Mouse (Mus musculus): ENCODE measurements around the gene Plvap. TPM values are rescaled to one million over a fixed set of nuclear protein-coding genes. Genes with fewer than 3 reads are reported as not detected.

Gene Plvap
- 56.9 and 66.3 TPM in 2 replicates for polyA plus RNA-seq (2015; fragmentation: Nextera tagmentation; extraction: Ambion mirVana)

DNA sequence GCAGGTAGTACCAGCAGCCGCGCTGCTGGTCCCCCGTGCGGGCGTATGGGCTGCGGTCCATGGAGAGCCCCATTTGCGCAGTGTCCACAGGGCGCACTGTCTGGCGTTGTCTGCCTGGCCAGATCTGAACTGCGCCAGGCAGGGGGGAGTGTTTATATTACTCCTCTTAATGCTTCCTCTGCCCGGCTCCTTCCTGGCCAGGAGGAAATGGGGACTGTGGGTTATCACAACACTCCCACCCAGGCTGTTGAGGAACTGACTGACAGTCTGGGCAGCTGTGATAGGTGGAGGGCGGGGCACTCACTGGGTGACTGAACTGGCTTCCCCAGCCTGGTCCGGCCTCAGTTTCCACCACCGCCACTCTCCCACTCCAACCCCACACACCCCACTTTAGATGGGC lies at the start of gene Plvap:
Plvap (minus strand) TSS at position 109 of the 400 bp plus-strand sequence.
- Histone ChIP-seq H3K27me3 (peaks cover 49% of the 10 kb centered on the region), H3K9ac (no peak within 1 kb of the TSS), H3K9me3 (no peaks in the 10 kb centered on the region), H3K27ac (no peak within 1 kb of the TSS), H3K4me2 (no peak within 1 kb of the TSS), H3K4me3 (peak within 1 kb of the TSS; percentile 10; the same call in 1 of the 2 replicates), H3K4me1 (peaks cover 14% of the 10 kb centered on the region), H3K36me3 (no peaks in the 10 kb centered on the region)
- 49% methylated on average over 14 of the region's 14 CpGs for WGBS
- ATAC-seq (ENCODE audit: insufficient number of reproducible peaks, low FRiP score, low TSS enrichment, low read depth): no peak

DNA sequence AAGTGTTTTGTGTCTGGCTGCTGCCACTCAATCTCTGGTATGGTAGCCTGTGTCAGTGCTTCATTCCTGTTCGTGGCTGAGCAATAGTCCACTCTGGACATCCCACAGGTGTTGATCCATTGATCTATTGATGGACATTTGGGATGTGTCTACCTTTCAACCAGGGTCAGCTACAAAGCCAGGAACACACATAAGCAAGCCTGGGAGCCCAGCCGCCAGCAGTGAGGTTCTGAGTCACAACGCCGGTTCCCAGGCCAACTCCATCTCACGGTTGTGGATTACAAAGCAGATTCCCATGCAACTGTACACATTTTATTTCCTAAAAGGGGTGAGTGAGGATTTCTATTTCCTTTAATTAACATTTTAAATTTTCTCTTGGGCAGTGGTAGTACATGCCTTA lies 49.2 kb upstream of the Plvap start:
- H3K27ac ChIP-seq: no peak overlapping the region
- WGBS: 84% methylated on average over 5 of the region's 5 CpGs
- no peak overlapping the region for H3K9ac ChIP-seq
- ATAC-seq (ENCODE audit: insufficient number of reproducible peaks, low FRiP score, low TSS enrichment, low read depth): no peak
- peaks cover 84% of the 10 kb centered on the region for H3K27me3 ChIP-seq
- no peak overlapping the region for H3K4me3 ChIP-seq
- H3K4me2 ChIP-seq: no peak overlapping the region
- H3K36me3 ChIP-seq: no peaks in the 10 kb centered on the region
- H3K4me1 ChIP-seq: peaks cover 23% of the 10 kb centered on the region
- H3K9me3 ChIP-seq: no peaks in the 10 kb centered on the region

DNA sequence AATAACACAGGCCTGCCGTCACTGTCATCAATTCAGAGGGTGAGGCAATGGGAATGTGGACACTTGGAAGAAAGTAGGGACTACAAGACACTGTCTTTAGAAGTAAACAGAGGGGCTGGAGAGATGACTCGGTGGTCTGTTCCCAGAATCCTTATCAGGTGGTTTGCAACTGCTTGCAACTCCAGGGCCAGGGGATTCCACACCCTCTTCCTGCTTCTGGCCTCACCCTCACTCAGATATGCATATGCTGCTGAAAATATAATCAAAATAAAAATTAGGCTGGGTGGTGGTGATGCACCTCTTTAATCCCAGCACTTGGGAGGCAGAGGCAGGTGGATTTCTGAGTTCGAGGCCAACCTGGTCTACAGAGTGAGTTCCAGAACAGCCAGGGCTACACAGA lies 48.5 kb upstream of the Plvap start:
- peaks cover 87% of the 10 kb centered on the region for H3K27me3 ChIP-seq
- H3K9me3 ChIP-seq: no peaks in the 10 kb centered on the region
- H3K4me2 ChIP-seq: no peak overlapping the region
- H3K4me1 ChIP-seq: peaks cover 23% of the 10 kb centered on the region
- no peaks in the 10 kb centered on the region for H3K36me3 ChIP-seq
- no peak for ATAC-seq (ENCODE audit: insufficient number of reproducible peaks, low FRiP score, low TSS enrichment, low read depth)
- no peak overlapping the region for H3K4me3 ChIP-seq
- WGBS: 75% methylated on average over 3 of the region's 3 CpGs
- no peak overlapping the region for H3K9ac ChIP-seq
- H3K27ac ChIP-seq: no peak overlapping the region

DNA sequence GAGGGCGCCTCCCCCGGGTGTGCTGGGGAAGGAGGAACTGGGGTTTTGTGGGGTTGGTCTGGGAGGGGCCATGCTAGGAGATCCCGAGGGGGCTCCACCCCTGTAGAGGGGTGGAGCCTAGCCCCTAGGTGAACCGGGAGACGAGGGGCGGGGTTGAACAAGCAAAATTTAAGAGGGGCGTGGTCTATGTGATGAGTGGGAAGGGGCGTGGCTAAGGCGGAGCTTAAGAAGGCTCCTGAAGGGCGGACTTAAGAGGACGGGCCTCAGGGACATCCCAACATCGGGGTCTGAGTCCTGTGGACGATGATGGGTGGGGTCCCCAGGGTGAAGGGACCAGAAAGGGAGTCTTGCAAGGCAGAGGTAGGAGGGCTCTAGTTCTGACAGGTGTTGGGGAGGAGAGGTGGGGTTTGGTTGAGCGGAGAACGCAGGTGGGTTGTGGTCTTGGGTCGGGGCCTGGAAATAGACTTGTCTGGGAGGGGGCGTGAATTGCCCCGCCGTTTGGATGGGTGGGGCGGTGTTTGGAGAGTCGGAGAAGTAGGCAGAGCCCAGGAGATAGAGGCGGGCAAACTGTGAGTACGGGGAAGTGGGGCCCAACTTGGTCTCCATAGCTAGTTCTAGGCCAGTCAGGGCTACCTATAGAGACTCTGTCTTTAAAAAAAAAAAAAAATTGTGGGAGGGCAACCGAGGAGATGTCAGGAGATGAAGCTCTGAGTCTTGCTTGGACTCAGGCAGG lies 47.6 kb upstream of the Plvap start:
- Histone ChIP-seq H3K27ac (no peak overlapping the region), H3K4me3 (peak overlapping the region; percentile 40), H3K4me1 (peaks cover 23% of the 10 kb centered on the region), H3K36me3 (no peaks in the 10 kb centered on the region), H3K9me3 (no peaks in the 10 kb centered on the region), H3K4me2 (peak overlapping the region; percentile 69), H3K9ac (peak overlapping the region; percentile 28; the same call in 1 of the 2 replicates), H3K27me3 (peaks cover 84% of the 10 kb centered on the region)
- WGBS: 2% methylated on average over 24 of the region's 24 CpGs
- peak; percentile 32; the same call in 1 of the 2 replicates for ATAC-seq (ENCODE audit: insufficient number of reproducible peaks, low FRiP score, low TSS enrichment, low read depth)

DNA sequence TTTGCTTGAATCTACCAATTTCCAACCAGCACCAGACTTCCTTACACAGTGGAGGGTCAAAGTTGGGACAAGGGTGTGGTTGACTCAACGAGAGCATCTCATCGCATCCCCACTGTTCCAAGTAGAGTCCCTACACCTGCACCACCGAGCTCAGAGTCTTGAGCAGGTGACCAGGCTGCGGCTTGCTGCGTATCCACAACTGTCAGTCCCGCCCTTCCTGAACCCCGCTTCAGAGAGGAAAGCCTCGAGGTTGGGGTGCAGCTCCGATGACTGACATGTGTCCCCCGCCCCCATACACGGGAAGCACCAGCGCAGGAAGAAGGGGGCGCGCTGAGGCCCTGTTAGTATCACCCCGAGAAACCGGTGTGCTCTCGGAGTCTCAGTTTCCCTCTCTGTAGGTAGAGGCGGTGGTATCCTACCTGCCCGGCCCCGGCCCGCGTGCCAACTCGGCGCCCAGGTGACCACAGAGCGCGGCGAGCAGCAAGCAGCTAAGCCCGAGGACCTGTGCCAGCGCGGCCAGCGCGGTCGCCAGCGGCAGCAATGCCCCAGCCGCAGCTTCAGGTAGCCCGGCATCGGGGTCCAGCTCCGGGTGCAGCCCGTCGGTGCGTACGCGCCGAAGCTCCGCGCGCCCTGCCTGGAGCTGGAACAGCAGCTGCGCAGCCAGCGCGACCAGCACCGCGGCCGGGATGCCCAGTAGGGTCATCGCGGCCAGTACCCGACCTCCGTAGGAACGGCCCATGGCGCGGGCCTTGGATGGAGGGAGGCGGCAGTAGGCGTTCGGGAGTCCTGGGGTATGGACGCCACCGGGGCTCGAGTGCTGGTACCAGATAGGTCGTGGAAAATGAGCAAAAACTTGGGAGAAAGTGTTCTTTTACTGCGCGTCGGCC lies 46.8 kb upstream of the Plvap start, which contains the start of gene Tmem221:
Tmem221 (minus strand) TSS at position 801 of the 887 bp plus-strand sequence.
- no peak for ATAC-seq (ENCODE audit: insufficient number of reproducible peaks, low FRiP score, low TSS enrichment, low read depth)
- WGBS: 5% methylated on average over 70 of the region's 70 CpGs
- Histone ChIP-seq H3K9me3 (no peaks in the 10 kb centered on the region), H3K9ac (peak within 1 kb of the TSS; percentile 28; the same call in 1 of the 2 replicates), H3K4me2 (peak within 1 kb of the TSS; percentile 69), H3K36me3 (no peaks in the 10 kb centered on the region), H3K27ac (no peak within 1 kb of the TSS), H3K4me3 (peak within 1 kb of the TSS; percentile 40), H3K4me1 (peaks cover 23% of the 10 kb centered on the region), H3K27me3 (peaks cover 78% of the 10 kb centered on the region)

DNA sequence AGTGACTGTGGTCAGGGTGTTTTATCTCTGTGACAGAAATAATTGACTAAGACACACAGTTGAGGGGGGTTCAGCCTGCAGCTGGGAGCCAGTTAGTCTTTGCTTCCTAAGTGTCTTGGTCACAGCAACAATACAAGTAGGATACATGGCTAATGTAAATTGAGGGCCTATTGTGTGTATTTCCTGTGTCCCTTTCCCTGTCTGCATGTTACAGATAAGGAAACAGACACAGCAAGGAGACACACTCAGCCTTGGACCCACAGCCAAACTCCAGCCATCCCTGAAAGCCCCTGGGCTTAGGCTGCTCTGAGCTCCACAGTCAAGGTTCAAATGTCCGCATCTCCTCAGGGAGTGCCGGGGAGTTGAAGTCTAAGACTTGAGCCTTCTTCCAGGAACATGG lies 43.1 kb upstream of the Plvap start:
- Histone ChIP-seq H3K9ac (no peak overlapping the region), H3K27ac (no peak overlapping the region), H3K9me3 (no peaks in the 10 kb centered on the region), H3K4me2 (no peak overlapping the region), H3K36me3 (no peaks in the 10 kb centered on the region), H3K27me3 (peaks cover 44% of the 10 kb centered on the region), H3K4me3 (no peak overlapping the region), H3K4me1 (peaks cover 13% of the 10 kb centered on the region)
- ATAC-seq (ENCODE audit: insufficient number of reproducible peaks, low FRiP score, low TSS enrichment, low read depth): no peak
- 81% methylated on average over 2 of the region's 2 CpGs for WGBS

DNA sequence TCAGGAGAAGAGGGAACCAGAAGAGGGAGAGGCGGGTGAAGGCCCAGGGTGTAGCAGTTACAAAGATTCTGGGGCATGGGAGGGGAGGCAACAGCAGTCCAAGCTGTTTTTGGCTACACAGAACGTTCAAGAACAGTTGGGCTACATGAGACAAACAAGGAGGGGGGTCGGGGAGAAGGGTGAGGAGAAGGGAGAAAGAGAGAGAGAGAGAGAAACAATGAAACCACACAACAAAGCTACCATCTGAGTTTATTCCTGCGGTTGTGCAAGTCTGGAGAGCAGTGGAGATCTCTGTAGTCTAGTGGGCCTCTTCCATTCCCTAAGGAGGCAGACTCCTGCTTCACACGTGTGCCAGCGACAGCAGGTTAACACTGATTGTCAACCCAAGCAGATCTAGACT lies 42.4 kb upstream of the Plvap start:
- 72% methylated on average over 6 of the region's 6 CpGs for WGBS
- H3K27ac ChIP-seq: no peak overlapping the region
- peaks cover 38% of the 10 kb centered on the region for H3K27me3 ChIP-seq
- H3K4me3 ChIP-seq: no peak overlapping the region
- peaks cover 10% of the 10 kb centered on the region for H3K4me1 ChIP-seq
- ATAC-seq (ENCODE audit: insufficient number of reproducible peaks, low FRiP score, low TSS enrichment, low read depth): no peak
- no peak overlapping the region for H3K4me2 ChIP-seq
- H3K9me3 ChIP-seq: no peaks in the 10 kb centered on the region
- no peak overlapping the region for H3K9ac ChIP-seq
- H3K36me3 ChIP-seq: peaks cover 4% of the 10 kb centered on the region; the same call in 1 of the 2 replicates

DNA sequence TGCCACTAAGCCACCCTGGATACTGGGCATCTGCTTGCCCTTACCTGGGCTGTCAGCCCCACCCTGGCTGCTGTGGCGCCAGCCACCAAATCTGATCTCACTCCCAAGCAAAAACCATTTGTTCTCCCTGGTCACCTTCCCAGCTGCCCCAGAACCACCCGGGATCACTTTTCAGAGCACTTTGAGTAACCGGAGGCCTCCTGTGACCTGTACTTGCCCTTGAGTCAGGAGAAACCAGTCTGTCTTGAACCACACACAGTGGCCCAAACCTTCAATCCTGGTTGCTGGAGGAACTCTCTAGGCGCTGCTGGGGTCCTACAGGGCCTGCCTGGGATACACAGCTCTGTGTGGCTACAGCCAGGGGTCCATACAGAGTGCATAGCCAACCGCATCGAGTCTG lies 41.2 kb upstream of the Plvap start:
- peaks cover 25% of the 10 kb centered on the region for H3K27me3 ChIP-seq
- no peaks in the 10 kb centered on the region for H3K4me1 ChIP-seq
- no peak overlapping the region for H3K9ac ChIP-seq
- H3K4me2 ChIP-seq: no peak overlapping the region
- H3K9me3 ChIP-seq: no peaks in the 10 kb centered on the region
- no peak overlapping the region for H3K4me3 ChIP-seq
- no peak for ATAC-seq (ENCODE audit: insufficient number of reproducible peaks, low FRiP score, low TSS enrichment, low read depth)
- 44% methylated on average over 6 of the region's 6 CpGs for WGBS
- no peak overlapping the region for H3K27ac ChIP-seq
- H3K36me3 ChIP-seq: peaks cover 14% of the 10 kb centered on the region

DNA sequence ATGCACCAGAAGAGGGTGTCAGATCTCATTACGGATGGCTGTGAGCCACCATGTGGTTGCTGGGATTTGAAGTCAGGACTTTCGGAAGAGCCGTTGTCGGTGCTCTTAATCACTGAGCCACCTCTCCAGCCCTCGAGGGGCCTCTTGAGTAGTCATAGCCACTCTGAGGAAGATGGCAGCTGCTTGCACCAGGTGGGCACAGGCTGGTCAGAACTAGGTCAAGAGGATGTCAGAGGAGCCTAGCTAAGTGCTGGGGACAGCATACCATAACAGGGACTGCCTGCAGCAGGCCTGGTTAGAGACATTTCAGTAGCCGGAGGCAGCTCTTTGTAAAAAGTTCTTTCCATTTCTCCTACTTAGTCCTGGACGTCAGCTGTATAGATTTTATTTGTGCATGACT lies 39.2 kb upstream of the Plvap start:
- Histone ChIP-seq H3K36me3 (peaks cover 32% of the 10 kb centered on the region), H3K9me3 (no peaks in the 10 kb centered on the region), H3K4me1 (no peaks in the 10 kb centered on the region), H3K4me2 (no peak overlapping the region), H3K27me3 (peaks cover 5% of the 10 kb centered on the region), H3K9ac (no peak overlapping the region), H3K27ac (no peak overlapping the region), H3K4me3 (no peak overlapping the region)
- WGBS: 62% methylated on average over 7 of the region's 7 CpGs
- no peak for ATAC-seq (ENCODE audit: insufficient number of reproducible peaks, low FRiP score, low TSS enrichment, low read depth)

DNA sequence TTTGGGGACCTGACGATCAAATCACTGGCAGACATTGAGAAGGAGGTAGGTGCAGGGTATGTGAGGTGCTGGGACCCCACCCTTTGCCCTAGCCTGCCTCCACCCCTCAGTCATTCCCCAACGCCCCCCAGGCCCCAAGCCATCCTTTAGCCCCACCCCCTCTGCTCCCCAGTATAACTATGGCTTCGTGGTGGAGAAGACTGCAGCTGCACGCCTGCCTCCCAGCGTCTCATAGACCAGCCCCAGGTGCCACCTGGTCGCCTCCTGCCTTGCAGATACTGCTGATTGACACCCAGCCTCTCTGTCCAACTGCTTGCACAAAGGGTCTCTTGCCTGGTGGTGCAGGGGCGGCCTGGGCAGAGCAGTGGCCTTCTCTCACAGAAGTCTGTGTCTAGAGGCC lies 36.0 kb upstream of the Plvap start:
- ATAC-seq (ENCODE audit: insufficient number of reproducible peaks, low FRiP score, low TSS enrichment, low read depth): no peak
- whole genome bisulfite sequencing: 89% methylated on average over 6 of the region's 7 CpGs

DNA sequence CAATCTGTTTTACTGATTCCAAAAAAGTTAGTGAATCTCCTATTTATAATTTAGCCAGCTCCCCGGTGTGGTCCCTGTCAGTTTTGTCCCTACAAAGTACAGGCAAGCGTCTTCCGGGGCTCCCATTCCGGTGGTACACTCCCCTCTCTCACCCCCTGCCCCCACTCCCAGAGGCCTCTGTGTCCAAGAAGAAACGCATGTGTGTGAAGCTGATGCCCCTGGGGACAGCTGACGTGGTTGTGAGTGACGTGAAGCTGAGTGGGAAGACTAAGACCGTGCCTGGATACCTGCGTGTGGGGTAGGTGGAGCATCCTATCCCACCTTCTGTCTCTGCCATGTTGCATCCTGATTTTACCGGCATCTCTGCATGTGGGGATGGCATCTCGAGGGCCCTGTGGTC lies 33.5 kb upstream of the Plvap start:
- peaks cover 10% of the 10 kb centered on the region for H3K4me1 ChIP-seq
- no peaks in the 10 kb centered on the region for H3K27me3 ChIP-seq
- H3K36me3 ChIP-seq: peaks cover 40% of the 10 kb centered on the region
- H3K27ac ChIP-seq: no peak overlapping the region
- no peaks in the 10 kb centered on the region for H3K9me3 ChIP-seq
- no peak overlapping the region for H3K9ac ChIP-seq
- WGBS: 88% methylated on average over 11 of the region's 11 CpGs
- no peak overlapping the region for H3K4me3 ChIP-seq
- ATAC-seq (ENCODE audit: insufficient number of reproducible peaks, low FRiP score, low TSS enrichment, low read depth): no peak
- no peak overlapping the region for H3K4me2 ChIP-seq

More for the DNA sequence above, 36.0 kb upstream of the Plvap start:
- Histone ChIP-seq H3K27me3 (no peaks in the 10 kb centered on the region), H3K4me1 (peaks cover 10% of the 10 kb centered on the region), H3K4me3 (no peak overlapping the region), H3K4me2 (no peak overlapping the region), H3K27ac (no peak overlapping the region), H3K36me3 (peaks cover 40% of the 10 kb centered on the region), H3K9ac (no peak overlapping the region), H3K9me3 (no peaks in the 10 kb centered on the region)

DNA sequence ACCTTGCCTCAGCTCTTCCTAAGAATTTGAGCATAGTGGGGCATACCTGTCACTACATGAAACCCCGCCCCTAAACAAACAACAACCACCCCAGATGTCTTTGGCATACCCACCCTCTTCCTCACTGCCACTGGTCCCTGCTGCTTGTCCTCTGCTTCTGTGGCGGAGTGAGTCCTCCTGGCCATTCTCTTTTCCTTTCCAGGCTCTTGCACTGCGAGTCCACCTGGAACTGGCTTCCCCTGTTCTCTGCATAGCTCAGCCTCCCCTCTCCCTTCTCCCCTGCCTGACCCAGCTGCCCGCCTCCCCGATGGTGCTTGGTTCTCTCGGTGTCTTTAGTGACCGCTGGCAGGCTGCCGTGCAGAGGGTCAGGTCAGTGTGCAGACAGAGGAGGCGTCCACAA lies 32.2 kb upstream of the Plvap start:
- peak overlapping the region; percentile 87 for H3K4me3 ChIP-seq
- WGBS: 86% methylated on average over 9 of the region's 9 CpGs
- no peak overlapping the region; the same call in 1 of the 2 replicates for H3K9ac ChIP-seq
- no peak overlapping the region for H3K27ac ChIP-seq
- H3K9me3 ChIP-seq: no peaks in the 10 kb centered on the region
- ATAC-seq (ENCODE audit: insufficient number of reproducible peaks, low FRiP score, low TSS enrichment, low read depth): no peak
- peak overlapping the region; percentile 89 for H3K4me2 ChIP-seq
- H3K36me3 ChIP-seq: peaks cover 34% of the 10 kb centered on the region
- peaks cover 10% of the 10 kb centered on the region for H3K4me1 ChIP-seq
- H3K27me3 ChIP-seq: no peaks in the 10 kb centered on the region
